ENCODE assay signal across 8 mouse cellular contexts in the genomic region with DNA sequence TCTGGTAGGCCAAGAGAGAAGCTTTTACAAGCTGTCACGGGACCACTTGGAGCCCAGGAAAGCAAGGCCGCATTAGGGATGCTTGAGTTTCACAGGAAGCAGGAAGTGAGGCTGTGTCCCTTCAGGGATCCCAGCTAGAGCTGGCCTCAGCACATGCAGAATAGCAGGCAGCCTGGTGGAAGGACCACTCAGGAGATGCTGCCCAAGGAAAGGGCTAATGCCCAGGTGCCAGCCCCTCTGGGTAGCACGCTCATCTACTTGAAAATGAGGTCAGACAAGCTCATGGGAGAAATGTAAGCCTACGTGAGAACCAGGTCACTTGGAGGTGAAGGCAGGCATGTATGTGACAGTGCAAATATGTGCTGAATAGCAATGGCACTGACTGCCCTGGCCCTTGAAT. TPM values are rescaled to one million over a fixed set of nuclear protein-coding genes. Genes with fewer than 3 reads are reported as not detected.
A peak's percentile ranks its signal among the peaks of the same experiment; 100 is the strongest.
DNase-seq lines count a peak whose midpoint lies in the region; ATAC-seq lines count a peak whose summit lies in the region.

No protein-coding gene starts in this region.

- 62% methylated on average over 4 of the region's 4 CpGs for WGBS in forebrain, embryonic 10.5 days
- 63% methylated on average over 4 of the region's 4 CpGs for WGBS in forebrain, embryonic 11.5 days
- 54% methylated on average over 4 of the region's 4 CpGs for WGBS in neural tube, embryonic 15.5 days

- no peak overlapping the region for H3K9ac ChIP-seq in forebrain, embryonic 11.5 days (ENCODE audit: low read length)
- H3K9ac ChIP-seq in neural tube, embryonic 15.5 days (replicated peaks) = no peak overlapping the region

- peaks cover 61% of the 10 kb centered on the region for H3K4me1 ChIP-seq in forebrain, embryonic 10.5 days
- peaks cover 9% of the 10 kb centered on the region for H3K4me1 ChIP-seq in forebrain, embryonic 11.5 days (replicated peaks; ENCODE audit: control insufficient read depth, insufficient read depth, low read length)
- peaks cover 75% of the 10 kb centered on the region for H3K4me1 ChIP-seq in megakaryocyte, embryonic 14.5 days
- peaks cover 59% of the 10 kb centered on the region for H3K4me1 ChIP-seq in neural tube, embryonic 15.5 days

- H3K9me3 ChIP-seq in forebrain, embryonic 10.5 days = no peaks in the 10 kb centered on the region
- H3K9me3 ChIP-seq in forebrain, embryonic 11.5 days (ENCODE audit: control insufficient read depth, low read length) = no peaks in the 10 kb centered on the region
- H3K9me3 ChIP-seq in megakaryocyte, embryonic 14.5 days = no peaks in the 10 kb centered on the region
- no peaks in the 10 kb centered on the region for H3K9me3 ChIP-seq in neural tube, embryonic 15.5 days (replicated peaks)

- peaks cover 17% of the 10 kb centered on the region for H3K27me3 ChIP-seq in forebrain, embryonic 10.5 days (ENCODE audit: poor library complexity, severe bottlenecking)
- no peaks in the 10 kb centered on the region for H3K27me3 ChIP-seq in forebrain, embryonic 11.5 days (ENCODE audit: control insufficient read depth, insufficient read depth, low read length)
- no peaks in the 10 kb centered on the region for H3K27me3 ChIP-seq in megakaryocyte, embryonic 14.5 days (replicated peaks)
- H3K27me3 ChIP-seq in neural tube, embryonic 15.5 days (replicated peaks) = no peaks in the 10 kb centered on the region

- no peak overlapping the region for H3K4me2 ChIP-seq in forebrain, embryonic 11.5 days (ENCODE audit: low read depth, low read length, severe bottlenecking)
- peak overlapping the region; percentile 98; the same call in 1 of the 2 replicates for H3K4me2 ChIP-seq in neural tube, embryonic 15.5 days

- no peak overlapping the region for H3K27ac ChIP-seq in forebrain, embryonic 10.5 days
- H3K27ac ChIP-seq in forebrain, embryonic 11.5 days (ENCODE audit: low read depth, low read length) = no peak overlapping the region
- peak overlapping the region; percentile 54; the same call in 1 of the 2 replicates for H3K27ac ChIP-seq in neural tube, embryonic 15.5 days (replicated peaks)

- H3K4me3 ChIP-seq in forebrain, embryonic 10.5 days = peak overlapping the region; percentile 78; the same call in 1 of the 2 replicates
- no peak overlapping the region for H3K4me3 ChIP-seq in forebrain, embryonic 11.5 days (ENCODE audit: low read depth, low read length)
- H3K4me3 ChIP-seq in megakaryocyte, embryonic 14.5 days (replicated peaks) = peak overlapping the region; percentile 44
- H3K4me3 ChIP-seq in neural tube, embryonic 15.5 days (replicated peaks) = no peak overlapping the region

- H3K36me3 ChIP-seq in forebrain, embryonic 10.5 days (replicated peaks) = peaks cover 47% of the 10 kb centered on the region
- peaks cover 13% of the 10 kb centered on the region for H3K36me3 ChIP-seq in forebrain, embryonic 11.5 days (ENCODE audit: control insufficient read depth, insufficient read depth, low read length)
- H3K36me3 ChIP-seq in megakaryocyte, embryonic 14.5 days (replicated peaks; ENCODE audit: low read length) = peaks cover 36% of the 10 kb centered on the region
- H3K36me3 ChIP-seq in neural tube, embryonic 15.5 days = peaks cover 29% of the 10 kb centered on the region

- no peak for DNase-seq in forebrain, embryonic 10.5 days (ENCODE audit: extremely low spot score, low spot score)
- no peak for DNase-seq in forebrain, embryonic 11.5 days (ENCODE audit: low spot score)
- no peak for DNase-seq in ovary, postnatal 10 days (ENCODE audit: low spot score)
- DNase-seq in frontal cortex, postnatal 36 days (ENCODE audit: low spot score in 2 of 2) = no peak

- ATAC-seq in forebrain, embryonic 11.5 days (replicated peaks; ENCODE audit: low FRiP score) = no peak
- ATAC-seq in megakaryocyte, adult 5-6 weeks (ENCODE audit: poor library complexity, severe bottlenecking) = no peak
- ATAC-seq in inflammation-experienced regulatory T-cells, adult 6 months = peak; percentile 4
- no peak for ATAC-seq in neural tube, embryonic 15.5 days (ENCODE audit: low FRiP score)

RNA-seq across cellular contexts. Expression of a gene that starts 2.5 kb away (rescaled TPM):
- polyA plus RNA-seq in forebrain, embryonic 10.5 days (2016; fragmentation: Nextera tagmentation; extraction: Ambion mirVana) = 23.0 and 28.5 TPM in 2 replicates
- 37.2 and 42.2 TPM in 2 replicates for polyA plus RNA-seq in forebrain, embryonic 11.5 days (2014; fragmentation: Nextera tagmentation; extraction: Ambion mirVana)
- 5.7 TPM in 1 of 2 replicates, not detected in the other for polyA plus RNA-seq in megakaryocyte, embryonic 14.5 days (2012; ENCODE audit: insufficient read depth, low replicate concordance)
- total RNA-seq in megakaryocyte, adult 5-6 weeks (2015) = 33.1 and 36.5 TPM in 2 replicates
- 31.4 and 36.1 TPM in 2 replicates for total RNA-seq in megakaryocyte, adult 5-6 weeks (2017)
- 10 to 100 TPM in 1 of 3 experiments, 1 to 10 TPM in 2; 2.2 to 32.2 (median 3.5) TPM for polyA plus RNA-seq in inflammation-experienced regulatory T-cells, adult 6 months (2017; shearing (Covaris generic))
- polyA plus RNA-seq in neural tube, embryonic 15.5 days (2015; fragmentation: Nextera tagmentation; extraction: Ambion mirVana) = 9.3 and 11.4 TPM in 2 replicates

RNA-seq across cellular contexts. Expression of a gene that starts 5.4 kb away (rescaled TPM):
- 67.1 and 76.5 TPM in 2 replicates for polyA plus RNA-seq in forebrain, embryonic 10.5 days (2016; fragmentation: Nextera tagmentation; extraction: Ambion mirVana)
- polyA plus RNA-seq in forebrain, embryonic 11.5 days (2014; fragmentation: Nextera tagmentation; extraction: Ambion mirVana) = 84.4 and 101 TPM in 2 replicates
- polyA plus RNA-seq in megakaryocyte, embryonic 14.5 days (2012; ENCODE audit: insufficient read depth, low replicate concordance) = 23.5 and 94.6 TPM in 2 replicates
- total RNA-seq in megakaryocyte, adult 5-6 weeks (2015) = 228 and 247 TPM in 2 replicates
- 47.0 and 54.4 TPM in 2 replicates for total RNA-seq in megakaryocyte, adult 5-6 weeks (2017)
- polyA plus RNA-seq in inflammation-experienced regulatory T-cells, adult 6 months (2017; shearing (Covaris generic)) = 10 to 100 TPM in 1 of 3 experiments, 1 to 10 TPM in 2; 8.8 to 15.0 (median 9.7) TPM
- 97.0 and 102 TPM in 2 replicates for polyA plus RNA-seq in neural tube, embryonic 15.5 days (2015; fragmentation: Nextera tagmentation; extraction: Ambion mirVana)

RNA-seq across cellular contexts. Expression of a gene that starts 6.9 kb away (rescaled TPM):
- polyA plus RNA-seq in forebrain, embryonic 10.5 days (2016; fragmentation: Nextera tagmentation; extraction: Ambion mirVana) = 502 and 512 TPM in 2 replicates
- 422 and 451 TPM in 2 replicates for polyA plus RNA-seq in forebrain, embryonic 11.5 days (2014; fragmentation: Nextera tagmentation; extraction: Ambion mirVana)
- 484 and 629 TPM in 2 replicates for polyA plus RNA-seq in megakaryocyte, embryonic 14.5 days (2012; ENCODE audit: insufficient read depth, low replicate concordance)
- 455 and 498 TPM in 2 replicates for total RNA-seq in megakaryocyte, adult 5-6 weeks (2015)
- 146 and 163 TPM in 2 replicates for total RNA-seq in megakaryocyte, adult 5-6 weeks (2017)
- 100 to 1,000 TPM; 196 to 371 (median 209) TPM for polyA plus RNA-seq in inflammation-experienced regulatory T-cells, adult 6 months (2017; shearing (Covaris generic))
- 311 and 344 TPM in 2 replicates for polyA plus RNA-seq in neural tube, embryonic 15.5 days (2015; fragmentation: Nextera tagmentation; extraction: Ambion mirVana)

RNA-seq across cellular contexts. Expression of a gene that starts 35.4 kb away (rescaled TPM):
- polyA plus RNA-seq in forebrain, embryonic 10.5 days (2016; fragmentation: Nextera tagmentation; extraction: Ambion mirVana) = 97.8 and 100 TPM in 2 replicates
- polyA plus RNA-seq in forebrain, embryonic 11.5 days (2014; fragmentation: Nextera tagmentation; extraction: Ambion mirVana) = 90.4 and 94.2 TPM in 2 replicates
- 59.9 and 62.1 TPM in 2 replicates for polyA plus RNA-seq in megakaryocyte, embryonic 14.5 days (2012; ENCODE audit: insufficient read depth, low replicate concordance)
- total RNA-seq in megakaryocyte, adult 5-6 weeks (2015) = 73.6 and 74.9 TPM in 2 replicates
- 91.4 and 96.4 TPM in 2 replicates for total RNA-seq in megakaryocyte, adult 5-6 weeks (2017)
- 10 to 100 TPM; 43.9 to 62.8 (median 60.7) TPM for polyA plus RNA-seq in inflammation-experienced regulatory T-cells, adult 6 months (2017; shearing (Covaris generic))
- polyA plus RNA-seq in neural tube, embryonic 15.5 days (2015; fragmentation: Nextera tagmentation; extraction: Ambion mirVana) = 44.9 and 57.7 TPM in 2 replicates

RNA-seq across cellular contexts. Expression of a gene that starts 42.4 kb away (rescaled TPM):
- polyA plus RNA-seq in forebrain, embryonic 10.5 days (2016; fragmentation: Nextera tagmentation; extraction: Ambion mirVana) = 0.34 and 0.58 TPM in 2 replicates
- polyA plus RNA-seq in forebrain, embryonic 11.5 days (2014; fragmentation: Nextera tagmentation; extraction: Ambion mirVana) = 0.33 and 0.44 TPM in 2 replicates
- 6.2 and 8.4 TPM in 2 replicates for polyA plus RNA-seq in megakaryocyte, embryonic 14.5 days (2012; ENCODE audit: insufficient read depth, low replicate concordance)
- 55.3 and 56.5 TPM in 2 replicates for total RNA-seq in megakaryocyte, adult 5-6 weeks (2015)
- total RNA-seq in megakaryocyte, adult 5-6 weeks (2017) = 68.1 and 75.0 TPM in 2 replicates
- 10 to 100 TPM; 61.5 to 73.9 (median 62.9) TPM for polyA plus RNA-seq in inflammation-experienced regulatory T-cells, adult 6 months (2017; shearing (Covaris generic))
- 0.81 and 2.6 TPM in 2 replicates for polyA plus RNA-seq in neural tube, embryonic 15.5 days (2015; fragmentation: Nextera tagmentation; extraction: Ambion mirVana)

Comparison
In these comparisons a context has a peak if more than half of its experiments do, and no peak if none do; other contexts are left out.
1. H3K4me3 ChIP-seq: peak in forebrain, embryonic 10.5 days (single experiment) and megakaryocyte, embryonic 14.5 days (single experiment); none in forebrain, embryonic 11.5 days (single experiment) and neural tube, embryonic 15.5 days (single experiment).